Mouse (Mus musculus) stomach, embryonic 14.5 days (tissue): ENCODE data around the gene Ppcdc. TPM values are rescaled to one million over a fixed set of nuclear protein-coding genes. Genes with fewer than 3 reads are reported as not detected.

Source experiments
- ATAC-seq: fragments of 200-750 bp; cut with Nextera tagmentation; 2 replicates; pipeline ENCODE4 v1.8.0; 2017; ENCODE audit warnings: low read depth, moderate TSS enrichment; ENCODE audit not compliant: insufficient number of reproducible peaks, insufficient read depth, low FRiP score
- H3K27ac ChIP-seq: fragments of 300-500 bp; sonication (generic); 2 replicates; pipeline ENCODE4 v1.5.1; 2014; ENCODE audit warnings: mild to moderate bottlenecking, low read length, moderate library complexity, mixed read lengths
- H3K27me3 ChIP-seq: fragments of 300-500 bp; sonication (generic); 2 replicates; pipeline ENCODE4 v1.6.1; 2014; ENCODE audit warnings: low read length, control low read depth, mixed read lengths; ENCODE audit not compliant: control insufficient read depth, insufficient read depth
- H3K36me3 ChIP-seq: fragments of 300-500 bp; sonication (generic); 2 replicates; pipeline ENCODE4 v1.6.1; 2014; ENCODE audit warnings: mild to moderate bottlenecking, control low read depth, low read length, moderate library complexity, mixed read lengths; ENCODE audit not compliant: control insufficient read depth, insufficient read depth
- H3K4me1 ChIP-seq: fragments of 300-500 bp; sonication (generic); 2 replicates; pipeline ENCODE4 v1.6.1; 2014; ENCODE audit warnings: low read length, control low read depth, mixed read lengths; ENCODE audit not compliant: control insufficient read depth, insufficient read depth
- H3K4me2 ChIP-seq: fragments of 300-500 bp; sonication (generic); replicated peaks from 2 replicates; pipeline ENCODE4 v1.6.1; 2014; ENCODE audit warnings: low read depth, low read length, control low read depth
- H3K4me3 ChIP-seq: fragments of 300-500 bp; sonication (generic); 2 replicates; pipeline ENCODE4 v1.5.1; 2014; ENCODE audit warnings: low read depth, low read length, control low read depth
- H3K9ac ChIP-seq: fragments of 300-500 bp; sonication (generic); replicated peaks from 2 replicates; pipeline ENCODE4 v1.6.1; 2014; ENCODE audit warnings: low read depth, mild to moderate bottlenecking, control low read depth, low read length, moderate library complexity, mixed read lengths
- H3K9me3 ChIP-seq: fragments of 300-500 bp; sonication (generic); 2 replicates; pipeline ENCODE4 v1.6.1; 2016; ENCODE audit warnings: low read depth, low read length, control low read depth; ENCODE audit not compliant: control insufficient read depth
- WGBS: fragments of 180-500 bp; shearing (Covaris S2); extraction: QIAGEN DNeasy Blood & Tissue Kit; methylation state at CpG from one replicate; pipeline ENCODE4 v1.1.7; 2014; 5-methylcytosine and 5-hydroxymethylcytosine counted together
- polyA plus RNA-seq: library from polyadenylated mRNA; unstranded; fragments of >200 nt; fragmentation: Nextera tagmentation; extraction: Ambion mirVana; gene quantifications from 2 replicates; pipeline ENCODE4 v1.2.1, GENCODE M21; 2014

Ppcdc gene
- polyA plus RNA-seq, 1 experiment from 2014 or later, result 32.7 TPM

GRCm38 (mm10) chr9:57339577-57340210 lies 100.2 kb downstream of the Ppcdc start:
- no peak overlapping the region for H3K4me2 ChIP-seq
- no peak for ATAC-seq
- WGBS, result 77% methylated on average over 5 of the region's 5 CpGs

GRCm38 (mm10) chr9:57338706-57339105 lies 101.2 kb downstream of the Ppcdc start:
- Histone ChIP-seq H3K27me3 (no peaks in the 10 kb centered on the region), H3K4me3 (no peak overlapping the region), H3K4me2 (no peak overlapping the region), H3K4me1 (no peaks in the 10 kb centered on the region), H3K9ac (no peak overlapping the region), H3K27ac (no peak overlapping the region), H3K9me3 (no peaks in the 10 kb centered on the region; the same call in 1 of the 2 replicates), H3K36me3 (no peaks in the 10 kb centered on the region)
- no peak for ATAC-seq
- WGBS, result 71% methylated on average over 1 of the region's 1 CpGs

More at GRCm38 (mm10) chr9:57339577-57340210, 100.2 kb downstream of the Ppcdc start:
- H3K36me3 ChIP-seq, result no peaks in the 10 kb centered on the region
- H3K27me3 ChIP-seq, result no peaks in the 10 kb centered on the region
- no peak overlapping the region for H3K9ac ChIP-seq
- H3K27ac ChIP-seq, result no peak overlapping the region
- H3K4me3 ChIP-seq, result no peak overlapping the region
- H3K4me1 ChIP-seq, result no peaks in the 10 kb centered on the region
- H3K9me3 ChIP-seq, result no peaks in the 10 kb centered on the region; the same call in 1 of the 2 replicates

Other genes starting within 250 kb of the Ppcdc start
- gene Trcg1, start 203.6 kb downstream of the Ppcdc start, polyA plus RNA-seq, result not detected in 2 replicates
- 24.0 and 25.6 TPM in 2 replicates for gene 1700017B05Rik, start 177.5 kb downstream of the Ppcdc start, polyA plus RNA-seq
- 17.9 and 20.0 TPM in 2 replicates for gene Scamp5, start 27.9 kb upstream of the Ppcdc start, polyA plus RNA-seq
- 3.8 and 4.8 TPM in 2 replicates for gene Rpp25, start 63.9 kb upstream of the Ppcdc start, polyA plus RNA-seq
- 525 and 538 TPM in 2 replicates for gene Cox5a, start 81.2 kb upstream of the Ppcdc start, polyA plus RNA-seq
- gene Fam219b, start 97.4 kb upstream of the Ppcdc start, polyA plus RNA-seq, result 22.5 and 23.6 TPM in 2 replicates
- gene Mpi, start 112.6 kb upstream of the Ppcdc start, polyA plus RNA-seq, result 31.8 and 33.1 TPM in 2 replicates
- gene Scamp2, start 120.8 kb upstream of the Ppcdc start, polyA plus RNA-seq, result 85.2 and 87.8 TPM in 2 replicates
- gene Ulk3, start 149.3 kb upstream of the Ppcdc start, polyA plus RNA-seq, result 14.4 and 15.3 TPM in 2 replicates
- gene Cplx3, start 166.2 kb upstream of the Ppcdc start, polyA plus RNA-seq, result not detected in 2 replicates
- not detected in 2 replicates for gene Lman1l, start 180.7 kb upstream of the Ppcdc start, polyA plus RNA-seq
- 29.1 and 30.9 TPM in 2 replicates for gene Csk, start 213.5 kb upstream of the Ppcdc start, polyA plus RNA-seq
- gene Cyp1a2, start 243.6 kb upstream of the Ppcdc start, polyA plus RNA-seq, result not detected in 2 replicates
- gene Cyp1a1, start 247.8 kb upstream of the Ppcdc start, polyA plus RNA-seq, result not detected in 2 replicates